Mouse (Mus musculus) fibroblast of lung, adult 2 months (primary cell): ENCODE results near the gene Hip1.

Experiments used
- DNase-seq: peaks from one replicate; pipeline ENCODE4 v3.0.0-alpha.2; 2011; ENCODE audit warnings: low read depth

The Hip1 gene

GRCm38 (mm10) chr5:135367841-135368240, 177.1 kb downstream of the Hip1 start:
- no peak for DNase-seq

DNA sequence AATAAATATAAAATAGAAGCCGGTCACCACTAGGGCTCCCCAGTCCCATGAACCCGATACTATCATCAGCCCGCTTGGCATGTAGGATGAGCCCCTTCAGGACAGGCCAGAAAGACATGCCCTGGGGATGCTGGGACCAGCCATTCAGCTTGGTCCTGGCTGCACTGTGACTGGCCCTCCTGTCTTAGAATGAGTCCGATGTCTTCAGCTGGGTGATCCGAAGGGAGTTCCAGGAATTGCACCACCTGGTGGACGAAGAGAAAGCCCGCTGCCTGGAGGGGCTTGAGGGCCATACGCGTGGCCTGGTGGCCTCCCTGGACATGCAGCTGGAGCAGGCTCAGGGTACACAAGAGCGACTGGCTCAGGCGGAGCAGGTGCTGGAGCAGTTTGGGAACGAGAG, 181.4 kb downstream of the Hip1 start:
- DNase-seq, result no peak

DNA sequence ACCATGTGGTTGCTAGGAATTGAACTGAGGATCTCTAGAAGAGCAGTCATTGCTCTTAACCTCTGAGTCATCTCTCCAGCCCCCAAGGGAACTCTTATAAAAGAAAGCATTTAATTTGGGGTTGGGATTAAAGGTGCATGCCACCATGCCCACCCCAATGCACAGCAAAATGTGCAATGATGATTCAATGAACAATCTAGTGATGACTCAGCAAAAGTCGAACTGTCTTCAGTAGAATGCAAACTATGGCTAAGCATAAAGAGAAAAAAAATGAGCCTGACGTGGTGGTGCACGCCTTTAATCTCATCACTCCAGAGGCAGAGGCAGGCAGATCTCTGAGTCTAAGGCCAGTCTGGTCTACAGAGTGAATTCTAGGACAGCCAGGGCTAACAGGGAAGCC, 182.3 kb downstream of the Hip1 start:
- no peak for DNase-seq

- no peak for DNase-seq
These were observed 185.1 kb downstream of the Hip1 start for GRCm38 (mm10) chr5:135359772-135360171.

GRCm38 (mm10) chr5:135357556-135357955, 187.4 kb downstream of the Hip1 start:
- no peak for DNase-seq
